Mouse (Mus musculus): ENCODE measurements around the gene Rnf144b. TPM values are rescaled to one million over a fixed set of nuclear protein-coding genes. Genes with fewer than 3 reads are reported as not detected.
A peak's percentile ranks its signal among the peaks of the same experiment; 100 is the strongest.

The Rnf144b gene
- polyA plus RNA-seq, 1 experiment from 2014 or later: 2.3 TPM

GRCm38 (mm10) chr13:47210992-47211391, 88.5 kb downstream of the Rnf144b start:
- H3K9ac ChIP-seq (ENCODE audit: low read length): no peak overlapping the region
- no peak overlapping the region for H3K4me2 ChIP-seq (ENCODE audit: low read length)
- H3K4me3 ChIP-seq (ENCODE audit: control insufficient read depth in 1 of 2, insufficient read depth in 1 of 2, low read depth in 1 of 2, low read length in 2 of 2): no peak overlapping the region
- H3K9me3 ChIP-seq (ENCODE audit: control insufficient read depth, low read length): peaks cover 5% of the 10 kb centered on the region; the same call in 1 of the 2 replicates
- H3K36me3 ChIP-seq (ENCODE audit: control insufficient read depth, insufficient read depth, low read length): no peaks in the 10 kb centered on the region
- H3K27ac ChIP-seq (replicated peaks in 1 of 2; ENCODE audit: control insufficient read depth in 1 of 2, insufficient read depth in 1 of 2, low read depth in 2 of 2, low read length in 2 of 2): no peak overlapping the region
- H3K27me3 ChIP-seq (ENCODE audit: control insufficient read depth, insufficient read depth, low read length): no peaks in the 10 kb centered on the region
- peaks cover 7 to 8% of the 10 kb centered on the region in 2 experiments; a peak in 1 of 4 replicates for H3K4me1 ChIP-seq (ENCODE audit: control insufficient read depth in 2 of 2, insufficient read depth in 2 of 2, low read length in 2 of 2)
- 70% methylated on average over 6 of the region's 6 CpGs for WGBS
- ATAC-seq (ENCODE audit: insufficient number of reproducible peaks, insufficient read depth, low FRiP score, low read depth): no peak

GRCm38 (mm10) chr13:47211581-47211980, 89.1 kb downstream of the Rnf144b start:
- 66% methylated on average over 7 of the region's 7 CpGs for WGBS
- H3K27ac ChIP-seq (replicated peaks in 1 of 2; ENCODE audit: control insufficient read depth in 1 of 2, insufficient read depth in 1 of 2, low read depth in 2 of 2, low read length in 2 of 2): no peak overlapping the region
- no peak for ATAC-seq (ENCODE audit: insufficient number of reproducible peaks, insufficient read depth, low FRiP score, low read depth)
- H3K4me1 ChIP-seq (ENCODE audit: control insufficient read depth in 2 of 2, insufficient read depth in 2 of 2, low read length in 2 of 2): peaks cover 7 to 11% of the 10 kb centered on the region in 2 experiments; a peak in 1 of 4 replicates
- no peak overlapping the region for H3K4me3 ChIP-seq (ENCODE audit: control insufficient read depth in 1 of 2, insufficient read depth in 1 of 2, low read depth in 1 of 2, low read length in 2 of 2)
- no peaks in the 10 kb centered on the region for H3K36me3 ChIP-seq (ENCODE audit: control insufficient read depth, insufficient read depth, low read length)
- H3K9me3 ChIP-seq (ENCODE audit: control insufficient read depth, low read length): peaks cover under 1% of the 10 kb centered on the region; the same call in 1 of the 2 replicates
- no peak overlapping the region for H3K4me2 ChIP-seq (ENCODE audit: low read length)
- H3K9ac ChIP-seq (ENCODE audit: low read length): no peak overlapping the region
- no peaks in the 10 kb centered on the region for H3K27me3 ChIP-seq (ENCODE audit: control insufficient read depth, insufficient read depth, low read length)

GRCm38 (mm10) chr13:47213817-47214216, 91.4 kb downstream of the Rnf144b start:
- no peaks in the 10 kb centered on the region for H3K36me3 ChIP-seq (ENCODE audit: control insufficient read depth, insufficient read depth, low read length)
- H3K27ac ChIP-seq (replicated peaks in 1 of 2; ENCODE audit: control insufficient read depth in 1 of 2, insufficient read depth in 1 of 2, low read depth in 2 of 2, low read length in 2 of 2): no peak overlapping the region
- no peak overlapping the region for H3K4me3 ChIP-seq (ENCODE audit: control insufficient read depth in 1 of 2, insufficient read depth in 1 of 2, low read depth in 1 of 2, low read length in 2 of 2)
- no peaks in the 10 kb centered on the region for H3K27me3 ChIP-seq (ENCODE audit: control insufficient read depth, insufficient read depth, low read length)
- ATAC-seq (ENCODE audit: insufficient number of reproducible peaks, insufficient read depth, low FRiP score, low read depth): no peak
- no peak overlapping the region for H3K4me2 ChIP-seq (ENCODE audit: low read length)
- 93% methylated on average over 10 of the region's 10 CpGs for WGBS
- H3K9me3 ChIP-seq (ENCODE audit: control insufficient read depth, low read length): no peaks in the 10 kb centered on the region
- peaks cover 7 to 12% of the 10 kb centered on the region in 2 experiments; a peak in 1 of 4 replicates for H3K4me1 ChIP-seq (ENCODE audit: control insufficient read depth in 2 of 2, insufficient read depth in 2 of 2, low read length in 2 of 2)
- no peak overlapping the region for H3K9ac ChIP-seq (ENCODE audit: low read length)

GRCm38 (mm10) chr13:47214895-47215294, 92.4 kb downstream of the Rnf144b start:
- 51% methylated on average over 5 of the region's 5 CpGs for WGBS
- Histone ChIP-seq H3K4me2 (ENCODE audit: low read length) (no peak overlapping the region), H3K4me3 (ENCODE audit: control insufficient read depth in 1 of 2, insufficient read depth in 1 of 2, low read depth in 1 of 2, low read length in 2 of 2) (no peak overlapping the region), H3K4me1 (ENCODE audit: control insufficient read depth in 2 of 2, insufficient read depth in 2 of 2, low read length in 2 of 2) (peaks cover 7 to 12% of the 10 kb centered on the region in 2 experiments; a peak in 1 of 4 replicates), H3K36me3 (ENCODE audit: control insufficient read depth, insufficient read depth, low read length) (no peaks in the 10 kb centered on the region), H3K27ac (replicated peaks in 1 of 2; ENCODE audit: control insufficient read depth in 1 of 2, insufficient read depth in 1 of 2, low read depth in 2 of 2, low read length in 2 of 2) (no peak overlapping the region), H3K27me3 (ENCODE audit: control insufficient read depth, insufficient read depth, low read length) (no peaks in the 10 kb centered on the region), H3K9me3 (ENCODE audit: control insufficient read depth, low read length) (no peaks in the 10 kb centered on the region), H3K9ac (ENCODE audit: low read length) (no peak overlapping the region)
- ATAC-seq (ENCODE audit: insufficient number of reproducible peaks, insufficient read depth, low FRiP score, low read depth): 0 out of 2 replicates have a peak, but pooled peaks have one; percentile 29

- no peak overlapping the region for H3K27ac ChIP-seq (replicated peaks in 1 of 2; ENCODE audit: control insufficient read depth in 1 of 2, insufficient read depth in 1 of 2, low read depth in 2 of 2, low read length in 2 of 2)
- H3K9ac ChIP-seq (ENCODE audit: low read length): no peak overlapping the region
- ATAC-seq (ENCODE audit: insufficient number of reproducible peaks, insufficient read depth, low FRiP score, low read depth): no peak
- H3K9me3 ChIP-seq (ENCODE audit: control insufficient read depth, low read length): no peaks in the 10 kb centered on the region
- H3K4me1 ChIP-seq (ENCODE audit: control insufficient read depth in 2 of 2, insufficient read depth in 2 of 2, low read length in 2 of 2): peaks cover 7 to 12% of the 10 kb centered on the region in 2 experiments; a peak in 1 of 4 replicates
- H3K4me3 ChIP-seq (ENCODE audit: control insufficient read depth in 1 of 2, insufficient read depth in 1 of 2, low read depth in 1 of 2, low read length in 2 of 2): no peak overlapping the region
- no peaks in the 10 kb centered on the region for H3K27me3 ChIP-seq (ENCODE audit: control insufficient read depth, insufficient read depth, low read length)
- 73% methylated on average over 20 of the region's 20 CpGs for WGBS
- no peak overlapping the region for H3K4me2 ChIP-seq (ENCODE audit: low read length)
- H3K36me3 ChIP-seq (ENCODE audit: control insufficient read depth, insufficient read depth, low read length): no peaks in the 10 kb centered on the region
These were observed 93.5 kb downstream of the Rnf144b start for GRCm38 (mm10) chr13:47215815-47216585.

- Histone ChIP-seq H3K4me3 (ENCODE audit: control insufficient read depth in 1 of 2, insufficient read depth in 1 of 2, low read depth in 1 of 2, low read length in 2 of 2) (no peak overlapping the region), H3K9ac (ENCODE audit: low read length) (no peak overlapping the region), H3K36me3 (ENCODE audit: control insufficient read depth, insufficient read depth, low read length) (no peaks in the 10 kb centered on the region), H3K9me3 (ENCODE audit: control insufficient read depth, low read length) (no peaks in the 10 kb centered on the region), H3K4me2 (ENCODE audit: low read length) (no peak overlapping the region), H3K4me1 (ENCODE audit: control insufficient read depth in 2 of 2, insufficient read depth in 2 of 2, low read length in 2 of 2) (peaks cover 3 to 12% of the 10 kb centered on the region in 2 experiments; a peak in 1 of 4 replicates), H3K27ac (replicated peaks in 1 of 2; ENCODE audit: control insufficient read depth in 1 of 2, insufficient read depth in 1 of 2, low read depth in 2 of 2, low read length in 2 of 2) (no peak overlapping the region), H3K27me3 (ENCODE audit: control insufficient read depth, insufficient read depth, low read length) (no peaks in the 10 kb centered on the region)
- WGBS: 65% methylated on average over 5 of the region's 5 CpGs
- no peak for ATAC-seq (ENCODE audit: insufficient number of reproducible peaks, insufficient read depth, low FRiP score, low read depth)
These were observed 94.7 kb downstream of the Rnf144b start for GRCm38 (mm10) chr13:47217107-47217571.

- Histone ChIP-seq H3K4me2 (ENCODE audit: low read length) (no peak overlapping the region), H3K9ac (ENCODE audit: low read length) (no peak overlapping the region), H3K9me3 (ENCODE audit: control insufficient read depth, low read length) (no peaks in the 10 kb centered on the region), H3K36me3 (ENCODE audit: control insufficient read depth, insufficient read depth, low read length) (no peaks in the 10 kb centered on the region), H3K4me1 (ENCODE audit: control insufficient read depth in 2 of 2, insufficient read depth in 2 of 2, low read length in 2 of 2) (peaks cover 3 to 12% of the 10 kb centered on the region in 2 experiments; a peak in 1 of 4 replicates), H3K27ac (replicated peaks in 1 of 2; ENCODE audit: control insufficient read depth in 1 of 2, insufficient read depth in 1 of 2, low read depth in 2 of 2, low read length in 2 of 2) (no peak overlapping the region), H3K4me3 (ENCODE audit: control insufficient read depth in 1 of 2, insufficient read depth in 1 of 2, low read depth in 1 of 2, low read length in 2 of 2) (no peak overlapping the region), H3K27me3 (ENCODE audit: control insufficient read depth, insufficient read depth, low read length) (no peaks in the 10 kb centered on the region)
- no peak for ATAC-seq (ENCODE audit: insufficient number of reproducible peaks, insufficient read depth, low FRiP score, low read depth)
- WGBS: 47% methylated on average over 6 of the region's 6 CpGs
These were observed 95.9 kb downstream of the Rnf144b start for GRCm38 (mm10) chr13:47218351-47218750.
